Mouse (Mus musculus) hindbrain, embryonic 12.5 days (tissue): ENCODE measurements around the gene Cpa4. TPM values are rescaled to one million over a fixed set of nuclear protein-coding genes. Genes with fewer than 3 reads are reported as not detected.

Experiments used
- ATAC-seq: fragments of 200-750 bp; cut with Nextera tagmentation; 2 replicates; pipeline ENCODE4 v1.8.0; 2017; ENCODE audit warnings: moderate TSS enrichment; ENCODE audit not compliant: low FRiP score
- H3K27ac ChIP-seq: fragments of 300-500 bp; sonication (generic); 2 replicates; pipeline ENCODE4 v1.5.1; 2016; ENCODE audit warnings: mild to moderate bottlenecking
- H3K27me3 ChIP-seq: fragments of 300-500 bp; sonication (generic); 2 replicates; pipeline ENCODE4 v1.6.1; 2016; ENCODE audit warnings: mild to moderate bottlenecking
- H3K36me3 ChIP-seq: fragments of 300-500 bp; sonication (generic); 2 replicates; pipeline ENCODE4 v1.6.1; 2016; ENCODE audit warnings: mild to moderate bottlenecking
- H3K4me1 ChIP-seq: fragments of 300-500 bp; sonication (generic); 2 replicates; pipeline ENCODE4 v1.6.1; 2016
- H3K4me2 ChIP-seq: fragments of 300-500 bp; sonication (generic); replicated peaks from 2 replicates; pipeline ENCODE4 v1.6.1; 2016; ENCODE audit warnings: mild to moderate bottlenecking
- H3K4me3 ChIP-seq: fragments of 300-500 bp; sonication (generic); 2 replicates; pipeline ENCODE4 v1.5.1; 2016; ENCODE audit warnings: mild to moderate bottlenecking
- H3K9ac ChIP-seq: fragments of 300-500 bp; sonication (generic); 2 replicates; pipeline ENCODE4 v1.6.1; 2016; ENCODE audit warnings: mild to moderate bottlenecking, moderate library complexity
- H3K9me3 ChIP-seq: fragments of 300-500 bp; sonication (generic); replicated peaks from 2 replicates; pipeline ENCODE4 v1.6.1; 2016; ENCODE audit warnings: mild to moderate bottlenecking
- WGBS: fragments of 180-500 bp; shearing (Covaris S2); methylation state at CpG from one replicate; pipeline ENCODE4 v1.1.7; 2016; 5-methylcytosine and 5-hydroxymethylcytosine counted together
- polyA plus RNA-seq: library from polyadenylated mRNA; unstranded; fragments of >200 nt; fragmentation: Nextera tagmentation; extraction: Ambion mirVana; gene quantifications from 2 replicates; pipeline ENCODE4 v1.2.1, GENCODE M21; 2016

The Cpa4 gene
- 1.7 and 1.9 TPM in 2 replicates for polyA plus RNA-seq

DNA sequence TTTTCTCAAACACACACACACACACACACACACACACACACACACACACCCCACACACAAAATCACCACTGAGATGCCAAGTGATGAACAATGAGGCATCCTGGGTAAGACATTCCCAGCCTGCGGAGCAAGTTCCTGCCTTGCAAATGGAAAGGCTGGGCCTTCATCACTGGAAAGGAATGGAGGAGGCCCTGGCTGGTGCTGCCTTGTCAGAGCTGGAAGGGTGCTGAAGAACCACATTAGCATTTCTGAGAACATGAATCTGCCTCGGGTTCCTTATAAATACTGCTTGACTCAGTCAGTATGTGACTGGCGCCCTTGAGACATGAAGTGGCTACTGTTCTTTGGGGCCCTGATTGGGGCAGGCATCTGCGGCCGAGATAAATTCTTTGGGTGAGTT is at the start of gene Cpa4:
TSS of gene Cpa4 (plus strand) at position 301 of the 400 bp plus-strand sequence.
- Histone ChIP-seq H3K9me3 (no peaks in the 10 kb centered on the region), H3K4me1 (peaks cover 8% of the 10 kb centered on the region), H3K27ac (no peak within 1 kb of the TSS), H3K4me2 (no peak within 1 kb of the TSS), H3K4me3 (no peak within 1 kb of the TSS), H3K27me3 (no peaks in the 10 kb centered on the region), H3K9ac (no peak within 1 kb of the TSS), H3K36me3 (no peaks in the 10 kb centered on the region)
- 68% methylated on average over 5 of the region's 5 CpGs for WGBS
- ATAC-seq = no peak

DNA sequence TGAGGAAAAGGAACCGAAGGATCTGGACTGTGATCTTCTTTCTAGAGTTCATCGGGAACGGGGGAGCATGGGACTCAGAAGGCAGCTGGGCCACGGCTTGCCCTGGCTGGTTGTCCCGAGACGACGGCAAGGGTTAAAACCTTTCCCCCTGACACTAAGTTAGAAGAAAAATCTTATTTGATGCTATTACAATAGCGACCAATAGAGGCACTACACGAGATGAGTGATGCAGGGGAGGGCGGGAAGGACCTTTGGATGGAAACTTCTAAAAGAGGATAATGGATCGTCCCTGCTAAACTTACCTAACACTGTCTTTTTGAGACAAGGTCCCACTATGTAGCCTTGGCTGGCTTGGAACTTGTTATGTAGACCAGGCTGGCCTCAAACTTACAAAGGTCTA is 47.8 kb upstream of the Cpa4 start:
- Histone ChIP-seq H3K9ac (no peak overlapping the region), H3K4me1 (peaks cover 5% of the 10 kb centered on the region), H3K36me3 (no peaks in the 10 kb centered on the region), H3K9me3 (no peaks in the 10 kb centered on the region), H3K4me3 (no peak overlapping the region), H3K27ac (no peak overlapping the region), H3K4me2 (no peak overlapping the region), H3K27me3 (no peaks in the 10 kb centered on the region)
- 64% methylated on average over 11 of the region's 11 CpGs for WGBS
- ATAC-seq = no peak

DNA sequence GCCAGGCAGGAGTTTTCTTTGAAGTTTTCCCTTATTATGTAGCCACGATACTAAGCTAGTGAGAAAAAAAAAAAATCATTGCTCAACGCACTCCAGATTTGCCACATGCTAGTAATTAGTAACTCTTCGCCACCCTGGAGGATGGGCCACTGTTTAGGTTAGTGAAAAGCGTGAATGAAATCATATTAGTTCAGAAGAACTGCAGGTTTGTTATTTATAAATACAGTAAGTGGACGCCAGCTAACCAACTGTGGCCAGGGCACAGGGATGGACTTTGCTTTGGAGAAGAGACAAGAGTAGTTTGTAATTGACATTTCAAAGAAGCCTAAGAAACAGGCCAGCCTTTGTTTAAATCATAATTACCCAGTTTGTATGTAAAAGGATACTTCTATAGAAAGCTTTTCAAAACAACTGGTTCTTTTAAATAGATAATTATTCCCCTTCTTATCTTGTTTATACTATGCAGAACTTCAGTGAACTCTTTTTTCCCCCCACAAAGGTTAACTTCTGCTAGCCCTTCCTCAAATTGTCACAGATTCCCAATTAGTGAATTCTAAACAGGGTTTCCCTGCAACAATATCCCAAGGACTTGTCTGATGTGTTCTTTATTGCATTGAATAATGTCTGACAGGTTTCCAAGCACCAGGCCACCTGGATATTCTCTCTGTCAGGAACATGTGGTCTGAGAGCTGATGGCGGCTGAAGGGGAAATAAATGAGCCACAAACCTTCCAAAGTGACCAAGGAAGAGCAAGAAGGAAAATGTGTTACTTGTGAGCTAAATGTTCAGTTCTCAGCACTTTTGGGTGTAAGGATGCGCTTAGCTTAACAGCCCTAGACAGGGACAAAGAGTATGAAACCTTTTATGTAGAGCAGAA is 42.5 kb upstream of the Cpa4 start:
- Histone ChIP-seq H3K4me2 (no peak overlapping the region), H3K4me3 (no peak overlapping the region), H3K9ac (no peak overlapping the region), H3K4me1 (peaks cover 29% of the 10 kb centered on the region), H3K27ac (peak overlapping the region; percentile 89), H3K9me3 (no peaks in the 10 kb centered on the region), H3K36me3 (no peaks in the 10 kb centered on the region), H3K27me3 (no peaks in the 10 kb centered on the region)
- WGBS = 49% methylated on average over 7 of the region's 7 CpGs
- ATAC-seq = no peak

DNA sequence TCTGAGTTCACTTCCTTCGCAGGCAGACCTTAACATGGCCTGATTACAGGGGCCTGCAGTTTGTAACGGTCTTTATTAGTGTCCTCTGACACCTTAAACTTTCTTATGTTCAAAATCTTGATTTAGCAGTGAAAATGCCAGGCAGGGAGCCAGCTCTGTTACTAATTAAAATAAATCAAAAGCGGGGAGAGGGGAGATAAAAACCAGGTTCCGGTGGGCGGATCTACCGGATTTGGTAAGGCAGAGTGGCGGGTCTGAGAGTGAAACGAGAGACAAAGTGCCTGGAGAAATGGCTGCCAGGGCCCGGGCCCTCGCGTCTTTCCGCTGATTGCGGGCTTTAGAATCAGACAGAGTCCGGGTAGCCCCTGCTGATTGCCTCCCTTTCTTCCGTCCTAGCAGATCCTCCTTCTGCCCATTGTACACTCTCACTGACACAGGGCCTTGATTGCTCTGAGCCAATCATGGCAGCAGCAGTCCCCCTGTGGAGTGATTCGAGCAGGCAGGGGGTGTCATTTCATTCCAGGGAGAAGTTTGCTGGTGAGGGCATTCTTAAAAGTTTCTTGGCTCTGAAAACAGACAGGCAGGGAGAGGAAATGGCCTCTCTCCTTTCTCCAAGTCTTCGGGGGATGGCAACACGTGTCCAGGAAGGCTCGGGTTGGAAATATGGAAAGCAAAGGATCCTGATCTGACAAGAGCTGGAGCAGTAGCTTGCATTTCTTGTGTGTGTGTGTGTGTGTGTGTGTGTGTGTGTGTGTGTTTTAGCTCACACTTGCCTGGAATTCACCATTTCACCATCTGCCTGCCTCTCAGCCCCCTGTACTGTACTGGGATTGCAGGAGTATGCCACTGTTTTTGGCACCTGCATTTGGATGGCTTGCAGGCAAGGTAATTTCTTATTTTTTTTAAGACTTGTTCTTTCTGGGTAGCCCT is 41.3 kb upstream of the Cpa4 start:
- peak overlapping the region; percentile 4; the same call in 1 of the 2 replicates for H3K4me3 ChIP-seq
- no peaks in the 10 kb centered on the region for H3K27me3 ChIP-seq
- H3K36me3 ChIP-seq = no peaks in the 10 kb centered on the region
- ATAC-seq = peak; percentile 78
- 10% methylated on average over 19 of the region's 19 CpGs for WGBS
- H3K9ac ChIP-seq = peak overlapping the region; percentile 42; the same call in 1 of the 2 replicates
- H3K4me2 ChIP-seq = peak overlapping the region; percentile 31
- no peaks in the 10 kb centered on the region for H3K9me3 ChIP-seq
- peak overlapping the region; percentile 89 for H3K27ac ChIP-seq
- peaks cover 29% of the 10 kb centered on the region for H3K4me1 ChIP-seq

DNA sequence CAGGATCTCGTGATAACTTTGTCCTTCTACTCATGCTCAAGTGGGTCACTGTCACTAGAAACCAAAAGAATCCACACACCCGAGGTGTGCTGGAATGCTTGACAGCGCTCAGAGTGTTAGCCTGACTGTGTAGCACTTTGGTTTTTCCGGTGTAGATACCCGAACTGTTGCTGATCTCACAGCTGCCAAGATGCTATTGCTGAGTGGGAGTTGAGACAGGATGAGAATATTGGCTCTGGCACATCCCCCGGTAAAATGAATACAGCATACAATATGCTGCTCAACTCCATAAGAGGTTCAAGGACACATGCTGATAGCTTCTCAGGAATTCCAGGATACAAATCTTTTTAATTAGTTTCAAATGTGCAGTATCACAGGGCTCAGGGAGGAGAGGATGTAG is 39.4 kb upstream of the Cpa4 start:
- H3K4me1 ChIP-seq = peaks cover 29% of the 10 kb centered on the region
- H3K36me3 ChIP-seq = no peaks in the 10 kb centered on the region
- no peak overlapping the region for H3K4me3 ChIP-seq
- H3K27me3 ChIP-seq = no peaks in the 10 kb centered on the region
- H3K9ac ChIP-seq = no peak overlapping the region
- H3K9me3 ChIP-seq = no peaks in the 10 kb centered on the region
- H3K27ac ChIP-seq = no peak overlapping the region
- no peak for ATAC-seq
- WGBS = 75% methylated on average over 6 of the region's 6 CpGs
- H3K4me2 ChIP-seq = no peak overlapping the region

DNA sequence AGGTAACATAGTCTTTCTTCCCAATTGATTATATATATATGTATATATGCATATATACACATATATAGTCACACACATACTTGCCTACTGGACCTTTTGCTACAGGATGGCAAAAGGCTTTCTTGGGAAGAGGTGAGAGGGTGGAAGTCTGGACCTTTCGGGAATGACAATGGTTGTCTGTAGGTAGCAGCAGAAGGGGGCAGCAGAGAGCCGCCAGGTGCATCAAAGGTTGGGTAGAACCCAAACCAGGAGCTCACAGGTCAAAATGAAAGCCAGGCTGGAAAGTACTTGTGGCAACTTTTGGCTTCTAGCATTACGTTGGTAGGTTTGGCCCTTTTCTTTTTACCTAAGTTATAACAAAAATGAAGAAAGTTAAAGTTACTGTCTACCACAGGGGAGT is 32.8 kb upstream of the Cpa4 start:
- no peak overlapping the region for H3K27ac ChIP-seq
- no peak for ATAC-seq

DNA sequence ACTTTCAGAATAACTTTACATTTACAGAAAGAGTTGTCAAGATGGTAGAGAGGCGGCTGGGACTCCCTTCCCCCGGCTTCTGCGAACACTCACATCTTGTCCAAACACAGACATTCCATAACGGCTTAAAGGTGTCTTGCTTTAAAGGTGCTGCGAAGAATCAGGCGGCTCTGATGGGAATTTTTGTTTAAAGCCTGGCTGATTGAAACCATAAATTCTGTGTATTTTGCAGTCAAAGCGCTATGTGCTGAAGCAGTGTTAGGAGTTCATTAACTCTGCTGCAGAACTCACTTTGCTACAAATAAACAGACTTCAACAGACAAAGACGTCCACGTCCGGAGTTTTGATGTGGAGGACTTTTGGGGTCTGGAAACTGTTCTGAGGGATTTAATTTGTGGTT is 29.9 kb upstream of the Cpa4 start:
- 70% methylated on average over 10 of the region's 10 CpGs for WGBS
- H3K4me1 ChIP-seq = 0 out of 2 replicates have a peak, but pooled peaks cover 3% of the 10 kb centered on the region
- H3K27me3 ChIP-seq = no peaks in the 10 kb centered on the region
- H3K4me2 ChIP-seq = no peak overlapping the region
- no peak overlapping the region for H3K27ac ChIP-seq
- no peaks in the 10 kb centered on the region for H3K36me3 ChIP-seq
- no peaks in the 10 kb centered on the region for H3K9me3 ChIP-seq
- H3K9ac ChIP-seq = no peak overlapping the region
- ATAC-seq = no peak
- no peak overlapping the region for H3K4me3 ChIP-seq

More for the DNA sequence above, 32.8 kb upstream of the Cpa4 start:
- Histone ChIP-seq H3K9me3 (no peaks in the 10 kb centered on the region), H3K4me3 (no peak overlapping the region), H3K9ac (no peak overlapping the region), H3K4me2 (no peak overlapping the region), H3K36me3 (no peaks in the 10 kb centered on the region), H3K27me3 (no peaks in the 10 kb centered on the region), H3K4me1 (no peaks in the 10 kb centered on the region)
- WGBS = 43% methylated on average over 3 of the region's 3 CpGs

DNA sequence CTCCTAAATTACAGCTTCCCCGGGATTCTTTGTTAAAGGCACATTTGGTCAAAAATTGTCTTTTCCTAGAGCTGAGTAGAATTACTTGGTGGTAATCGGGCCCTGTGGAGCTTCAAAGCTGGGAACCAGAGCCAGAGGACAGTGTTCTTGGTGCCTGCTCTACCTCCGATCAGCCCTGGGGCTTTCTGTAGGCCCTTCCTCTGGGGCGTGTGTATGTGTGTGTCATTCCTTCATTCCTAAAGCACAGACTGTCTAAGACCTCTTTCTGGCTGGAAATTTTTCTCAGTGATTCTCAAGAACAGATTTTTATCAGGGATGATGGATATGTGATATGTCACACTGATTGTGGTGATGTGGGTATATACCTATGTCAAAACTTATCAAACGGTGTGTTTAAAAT is 29.4 kb upstream of the Cpa4 start:
- no peaks in the 10 kb centered on the region for H3K27me3 ChIP-seq
- 0 out of 2 replicates have a peak, but pooled peaks cover 3% of the 10 kb centered on the region for H3K4me1 ChIP-seq
- H3K4me3 ChIP-seq = no peak overlapping the region
- H3K27ac ChIP-seq = no peak overlapping the region
- no peak overlapping the region for H3K4me2 ChIP-seq
- H3K9me3 ChIP-seq = no peaks in the 10 kb centered on the region
- H3K9ac ChIP-seq = no peak overlapping the region
- no peak for ATAC-seq
- H3K36me3 ChIP-seq = no peaks in the 10 kb centered on the region
- WGBS = 72% methylated on average over 5 of the region's 5 CpGs

DNA sequence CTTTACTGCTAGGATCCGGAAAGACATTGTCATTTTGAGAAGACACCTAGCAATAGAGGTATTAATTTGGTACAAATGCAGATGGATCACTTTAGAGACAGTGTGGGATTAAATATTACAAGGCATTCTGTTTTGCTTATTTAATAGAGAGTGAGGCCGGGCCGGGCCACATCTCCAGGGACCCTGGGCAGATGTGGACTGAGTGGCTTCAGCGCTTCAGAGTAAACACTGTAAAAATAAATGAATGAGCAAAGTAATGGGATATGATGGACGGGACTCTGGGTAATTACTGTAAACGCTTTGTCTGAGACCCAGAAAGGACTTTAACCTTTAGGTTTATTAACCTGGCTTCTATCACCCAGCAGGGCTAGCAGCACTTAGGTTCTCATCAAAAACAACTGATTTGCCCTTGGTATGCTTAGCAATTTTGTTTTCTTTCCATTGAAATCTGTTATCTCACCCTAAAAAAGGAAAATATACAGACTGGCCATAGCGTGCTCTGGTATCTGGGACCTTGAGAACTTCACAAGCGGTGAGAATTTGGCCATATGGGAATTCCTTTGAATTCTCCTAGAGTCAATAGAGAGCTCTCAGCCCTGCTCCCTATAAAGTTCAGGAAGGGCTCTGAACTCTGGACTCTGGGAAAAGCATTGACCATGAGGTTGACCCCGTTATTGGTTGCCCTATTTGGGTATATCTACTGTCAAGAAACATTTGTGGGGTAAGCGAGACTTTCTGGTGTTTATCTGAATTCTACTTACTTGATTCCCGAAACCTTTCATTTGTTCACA is 27.0 kb upstream of the Cpa4 start, which contains the start of gene Cpa2:
TSS of gene Cpa2 (plus strand) at position 574 of the 791 bp plus-strand sequence.
- 67% methylated on average over 11 of the region's 11 CpGs for WGBS
- no peaks in the 10 kb centered on the region for H3K9me3 ChIP-seq
- no peaks in the 10 kb centered on the region for H3K27me3 ChIP-seq
- H3K27ac ChIP-seq = no peak within 1 kb of the TSS
- no peaks in the 10 kb centered on the region for H3K36me3 ChIP-seq
- no peak within 1 kb of the TSS for H3K4me2 ChIP-seq
- H3K9ac ChIP-seq = no peak within 1 kb of the TSS
- H3K4me3 ChIP-seq = no peak within 1 kb of the TSS
- peaks cover 15% of the 10 kb centered on the region for H3K4me1 ChIP-seq
- no peak for ATAC-seq

DNA sequence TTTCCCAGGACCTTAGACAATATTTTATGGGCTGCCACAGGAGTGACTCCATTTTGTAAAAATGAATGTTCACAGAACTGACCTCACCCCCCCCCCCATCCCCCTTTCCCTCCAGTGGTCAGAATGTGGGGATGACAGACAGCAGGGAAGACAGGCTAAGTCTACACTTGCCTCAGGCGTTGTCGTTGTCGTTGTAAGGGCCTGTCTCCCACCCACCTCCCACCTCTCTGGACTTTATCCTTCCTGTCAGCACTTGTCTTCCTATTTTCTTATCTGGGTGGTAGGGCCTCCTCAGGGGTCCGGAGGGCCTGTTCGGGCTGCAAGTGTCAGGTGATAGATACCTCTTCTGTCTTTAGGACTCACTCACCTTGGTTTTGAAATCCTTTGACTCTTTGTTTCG is 25.9 kb upstream of the Cpa4 start:
- 72% methylated on average over 6 of the region's 6 CpGs for WGBS
- Histone ChIP-seq H3K4me2 (no peak overlapping the region), H3K9ac (no peak overlapping the region), H3K27me3 (no peaks in the 10 kb centered on the region), H3K36me3 (no peaks in the 10 kb centered on the region), H3K27ac (no peak overlapping the region), H3K4me3 (no peak overlapping the region), H3K9me3 (no peaks in the 10 kb centered on the region), H3K4me1 (peaks cover 22% of the 10 kb centered on the region)
- no peak for ATAC-seq

DNA sequence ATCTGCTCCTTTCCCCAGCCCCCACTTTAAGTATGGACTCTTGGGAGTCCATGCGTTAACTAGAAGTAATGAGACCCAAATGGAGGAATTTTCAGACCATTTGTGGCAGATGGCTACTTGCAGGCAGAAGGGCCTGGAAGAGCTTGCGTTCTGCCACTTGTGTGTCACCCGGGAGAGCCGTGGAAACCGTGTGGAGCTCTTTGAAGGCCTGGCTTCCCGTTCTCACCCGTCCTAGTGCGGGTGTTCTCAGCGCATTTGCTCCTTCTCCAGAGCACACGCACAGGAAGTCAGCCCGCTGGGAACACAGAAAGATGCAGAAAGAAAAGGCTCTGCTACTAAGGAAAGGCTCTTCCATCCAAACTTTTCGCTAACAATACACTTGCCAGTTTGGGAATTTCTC is 25.1 kb upstream of the Cpa4 start:
- no peak for ATAC-seq
- Histone ChIP-seq H3K4me1 (peaks cover 29% of the 10 kb centered on the region), H3K9me3 (no peaks in the 10 kb centered on the region), H3K9ac (no peak overlapping the region), H3K4me3 (no peak overlapping the region), H3K36me3 (no peaks in the 10 kb centered on the region), H3K27me3 (no peaks in the 10 kb centered on the region), H3K27ac (no peak overlapping the region), H3K4me2 (no peak overlapping the region)
- 65% methylated on average over 12 of the region's 12 CpGs for WGBS
